Mouse (Mus musculus) layer of hippocampus, postnatal 10 days (tissue): ENCODE measurements around the gene Camk1d. TPM values are rescaled to one million over a fixed set of nuclear protein-coding genes. Genes with fewer than 3 reads are reported as not detected.

ENCODE experiments used
- DNase-seq, 2 experiments: peaks; one replicate each; pipeline ENCODE4 v3.0.0; 2021; ENCODE audit warnings: low spot score in 2 of 2
- long read RNA-seq: library from polyadenylated mRNA; stranded (forward); transcript quantifications from one replicate; pipeline ENCODE4 v2.0.0, GENCODE M21; 2023
- total RNA-seq, 2 experiments: library from RNA; stranded (reverse); gene quantifications; 2 replicates each; pipeline ENCODE4 v1.2.3; 2021

The Camk1d gene
- 100 to 1,000 TPM; 124 to 128 TPM for total RNA-seq
- long read RNA-seq, partial matches to known transcripts, result 0 of 15 reads
- long read RNA-seq, other reads (novel, unspliced or antisense), result 15 of 15 reads

DNA sequence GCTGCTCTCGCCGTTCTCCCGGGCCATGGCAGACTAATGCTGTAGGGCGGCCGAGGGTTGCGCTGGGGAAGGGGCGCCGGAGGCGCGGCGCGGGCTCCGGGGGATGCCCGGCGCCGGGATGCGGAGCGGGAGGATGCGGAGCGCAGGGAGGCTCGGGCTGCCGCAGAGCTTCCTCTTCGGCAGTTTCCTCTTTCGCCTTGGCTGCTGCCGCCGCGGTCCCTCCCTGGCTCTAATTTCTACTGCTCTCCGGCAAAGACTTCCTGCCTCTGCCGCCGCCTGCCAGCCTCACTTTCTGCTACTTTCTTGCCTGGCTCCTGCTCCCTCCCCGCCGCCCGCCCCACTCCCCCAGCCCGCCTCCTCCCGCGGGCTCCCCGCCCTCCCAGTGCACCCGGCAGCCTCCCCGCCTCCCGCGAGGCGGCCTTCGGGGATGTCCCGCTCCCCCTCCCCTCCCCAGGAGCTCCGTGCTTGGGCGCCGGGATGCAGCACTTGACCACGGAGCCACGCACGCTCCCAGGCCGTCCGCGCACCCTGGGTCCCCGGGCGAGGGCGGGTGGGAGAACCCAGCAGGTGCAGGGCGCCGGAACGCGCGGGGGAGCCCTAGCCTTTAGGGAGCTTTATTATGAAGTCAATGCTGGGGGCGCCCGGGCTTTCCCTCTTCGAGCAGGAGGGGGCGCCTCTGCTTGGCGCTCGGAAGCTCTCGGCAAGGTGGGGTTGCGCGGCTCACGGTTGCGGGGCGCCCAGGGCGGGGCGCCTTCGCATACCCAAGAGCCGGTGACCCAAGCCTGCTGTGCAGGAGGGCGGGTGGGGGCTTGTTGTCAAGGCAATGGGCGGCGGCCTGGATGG is at the start of gene Camk1d:
Gene Camk1d, minus strand, starts transcription at position 305 of the 843 bp plus-strand sequence.
- peak; percentile 84 to 90 for DNase-seq

DNA sequence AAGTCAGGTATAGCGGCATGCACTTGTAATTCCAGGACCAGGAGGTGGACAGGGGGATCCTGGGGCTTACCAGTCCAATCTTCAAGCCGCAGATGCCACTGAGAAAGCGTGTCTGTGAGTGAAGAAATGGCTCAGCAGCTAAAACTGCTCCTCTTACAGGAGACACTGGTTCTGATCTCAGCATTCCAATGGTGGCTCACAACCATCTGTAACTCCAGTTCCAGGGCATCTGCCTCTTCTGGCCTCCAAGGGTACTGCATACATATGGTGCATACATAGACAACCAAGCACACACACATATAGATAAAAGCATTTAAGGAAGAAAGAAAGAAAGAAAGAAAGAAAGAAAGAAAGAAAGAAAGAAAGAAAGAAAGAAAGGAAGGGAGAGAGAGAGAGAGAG is 47.7 kb upstream of the Camk1d start:
- no peak for DNase-seq

- DNase-seq, result no peak
These were observed 46.2 kb upstream of the Camk1d start for GRCm38 (mm10) chr2:5760479-5761008.

DNA sequence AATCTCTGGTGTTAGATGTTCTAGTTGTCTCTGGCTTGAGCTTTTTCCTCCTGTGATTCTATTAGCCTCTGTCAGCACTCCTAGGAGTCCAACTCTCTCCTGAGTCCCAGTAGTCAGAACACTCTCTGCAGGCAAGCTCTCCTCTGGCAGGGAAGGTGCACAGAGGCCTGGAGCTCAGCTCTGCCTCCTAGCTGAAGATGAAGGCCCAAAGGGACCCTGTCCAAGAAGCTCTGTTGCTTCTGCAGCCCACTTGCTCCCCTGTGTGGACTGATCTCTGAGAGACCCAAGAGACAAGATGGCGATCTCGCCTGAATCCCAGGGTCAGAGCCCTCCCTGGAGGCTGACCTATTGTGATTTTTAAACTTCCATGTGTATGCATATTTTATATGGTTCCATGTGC is 44.3 kb upstream of the Camk1d start:
- DNase-seq, result no peak

DNA sequence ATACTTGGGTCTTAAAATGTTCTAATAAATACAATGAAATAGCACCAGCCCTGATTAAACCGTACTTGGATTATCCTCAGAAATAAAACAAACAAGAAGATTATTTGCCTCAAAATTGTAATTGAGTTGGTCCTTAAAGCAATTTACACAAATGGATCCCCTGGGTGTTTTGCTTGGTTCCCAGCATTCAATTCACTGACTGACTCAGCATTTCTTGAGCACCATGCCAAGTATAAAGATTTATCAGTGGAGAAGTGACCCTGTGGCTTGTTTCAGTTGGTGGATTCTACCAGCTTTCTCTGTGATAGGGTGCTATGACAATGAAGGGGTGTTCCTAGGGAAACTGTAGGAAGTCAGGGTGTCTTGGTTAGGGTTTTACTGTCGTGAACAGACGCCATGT is 36.6 kb upstream of the Camk1d start:
- DNase-seq, result no peak

DNA sequence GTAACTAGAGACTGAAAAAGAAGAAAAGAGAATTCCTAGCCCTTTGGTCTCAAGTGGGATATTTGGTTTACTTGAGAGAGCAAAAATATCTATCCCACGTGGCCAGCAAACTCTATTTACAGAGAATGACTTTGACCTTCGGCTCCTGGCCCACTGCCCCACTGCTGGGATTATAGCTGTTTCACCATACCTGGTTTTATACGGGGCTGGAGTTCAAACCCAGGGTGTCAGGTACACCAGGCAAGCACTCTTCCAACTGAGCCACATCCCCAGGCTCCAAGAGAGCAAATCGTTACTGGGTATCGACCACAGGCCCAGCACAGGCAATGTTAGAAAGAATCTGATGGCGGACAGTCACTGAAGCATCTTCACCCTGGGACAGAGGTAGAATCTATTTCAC is 34.9 kb upstream of the Camk1d start:
- no peak for DNase-seq

DNA sequence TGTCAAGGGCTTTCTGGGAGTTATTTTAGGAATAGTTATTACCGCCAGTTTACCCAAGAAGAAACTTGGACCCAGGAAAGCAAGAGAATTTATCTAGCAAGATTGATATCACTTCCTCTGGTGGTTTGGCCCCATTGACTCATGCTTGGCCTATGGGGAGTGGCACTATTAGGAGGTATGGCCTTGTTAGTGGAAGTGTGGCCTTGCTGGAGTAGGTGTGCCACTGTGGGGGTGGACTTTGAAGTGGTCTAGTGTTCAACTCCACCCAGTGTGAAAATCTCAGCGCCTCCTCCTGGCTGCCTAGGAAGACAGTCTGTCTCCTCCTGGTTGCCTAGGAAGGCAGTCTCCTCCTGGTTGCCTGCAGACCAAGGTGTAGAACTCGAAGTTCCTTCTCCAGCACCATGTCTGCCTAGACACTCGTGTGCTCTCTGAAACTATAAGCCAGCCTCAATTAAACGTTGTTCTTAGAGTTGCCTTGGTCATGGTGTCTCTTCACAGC is 33.3 kb upstream of the Camk1d start:
- no peak for DNase-seq

DNA sequence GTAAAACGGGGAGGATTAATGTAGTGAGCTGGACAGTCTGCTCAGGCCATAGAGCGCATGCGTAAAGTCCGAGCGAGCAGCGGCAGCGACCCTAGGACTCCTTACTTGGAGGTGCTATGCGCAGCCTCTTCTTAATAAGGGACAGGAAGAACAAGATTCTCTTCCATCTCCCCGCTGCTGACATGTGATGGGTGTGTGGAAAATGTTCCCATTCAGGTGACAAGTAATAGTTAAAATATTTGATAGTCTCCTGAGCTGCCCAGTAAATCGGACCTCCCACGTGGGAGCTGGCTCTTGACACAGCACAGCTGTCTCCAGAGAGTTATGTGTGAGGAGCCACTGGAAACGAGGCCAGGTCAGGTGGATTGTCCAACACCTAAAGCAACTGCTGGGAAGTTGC is 32.2 kb upstream of the Camk1d start:
- DNase-seq, result no peak

DNA sequence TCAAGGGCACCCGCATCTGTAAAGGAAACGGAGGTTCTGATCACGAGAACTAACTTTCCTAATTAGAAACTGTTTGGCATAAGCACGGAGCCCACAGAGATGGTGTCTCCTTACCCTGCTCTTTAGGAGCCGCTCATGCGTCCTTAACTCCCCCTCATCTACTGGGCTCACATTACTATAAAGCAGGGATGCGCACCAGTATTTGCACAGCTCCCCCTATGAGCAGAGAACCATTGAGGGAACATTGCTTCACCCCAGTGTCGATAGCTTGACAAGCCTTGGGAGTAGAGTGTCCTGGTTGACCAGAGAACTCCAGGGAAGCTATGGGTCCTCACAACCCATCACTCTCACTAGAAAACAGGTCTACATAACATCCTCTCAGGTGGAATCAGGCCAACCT is 29.6 kb upstream of the Camk1d start:
- no peak for DNase-seq

GRCm38 (mm10) chr2:5740913-5741312 is 26.6 kb upstream of the Camk1d start:
- DNase-seq, result no peak

GRCm38 (mm10) chr2:5735881-5736280 is 21.6 kb upstream of the Camk1d start:
- DNase-seq, result no peak

DNA sequence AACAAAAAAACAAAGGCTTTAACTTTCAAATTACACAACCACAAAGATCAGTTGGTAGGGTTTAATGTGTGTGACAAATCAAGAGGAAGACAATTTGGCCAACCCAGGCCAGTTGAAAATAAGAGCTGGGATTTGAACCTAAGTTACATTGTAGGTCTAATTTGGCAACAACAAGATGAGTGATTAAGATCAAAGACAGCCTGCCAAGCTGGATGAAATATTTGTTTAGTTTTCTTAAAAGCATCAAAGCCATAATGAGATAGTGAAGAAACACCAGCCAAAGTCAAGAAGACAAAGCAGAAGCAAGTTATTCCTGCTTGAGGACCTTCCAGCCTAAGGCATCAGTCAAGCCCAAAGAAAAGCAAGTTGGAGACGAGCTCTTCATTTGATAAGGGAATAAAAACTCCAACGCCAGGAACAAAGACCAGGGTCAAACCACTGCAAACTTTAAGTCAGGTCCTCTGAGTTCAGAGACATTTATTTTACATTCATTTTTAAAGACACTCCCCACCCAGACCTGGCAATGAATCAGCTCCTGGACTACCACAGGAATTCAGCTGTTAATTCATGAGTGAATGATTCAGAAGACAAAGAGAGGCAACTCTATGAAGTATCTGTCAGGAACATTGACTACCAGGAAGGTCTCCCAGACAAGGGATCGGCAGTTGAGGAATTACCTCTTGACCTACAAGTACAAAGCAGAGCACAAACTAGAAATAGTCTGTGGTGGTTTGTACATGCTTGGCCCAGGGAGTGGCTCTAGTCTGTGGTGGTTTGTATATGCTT is 19.2 kb upstream of the Camk1d start:
- no peak for DNase-seq

GRCm38 (mm10) chr2:5732047-5732446 is 17.7 kb upstream of the Camk1d start:
- DNase-seq, result no peak

GRCm38 (mm10) chr2:5730364-5730792 is 16.1 kb upstream of the Camk1d start:
- DNase-seq, result peak; percentile 43 to 54

GRCm38 (mm10) chr2:5729931-5730330 is 15.6 kb upstream of the Camk1d start:
- no peak for DNase-seq

DNA sequence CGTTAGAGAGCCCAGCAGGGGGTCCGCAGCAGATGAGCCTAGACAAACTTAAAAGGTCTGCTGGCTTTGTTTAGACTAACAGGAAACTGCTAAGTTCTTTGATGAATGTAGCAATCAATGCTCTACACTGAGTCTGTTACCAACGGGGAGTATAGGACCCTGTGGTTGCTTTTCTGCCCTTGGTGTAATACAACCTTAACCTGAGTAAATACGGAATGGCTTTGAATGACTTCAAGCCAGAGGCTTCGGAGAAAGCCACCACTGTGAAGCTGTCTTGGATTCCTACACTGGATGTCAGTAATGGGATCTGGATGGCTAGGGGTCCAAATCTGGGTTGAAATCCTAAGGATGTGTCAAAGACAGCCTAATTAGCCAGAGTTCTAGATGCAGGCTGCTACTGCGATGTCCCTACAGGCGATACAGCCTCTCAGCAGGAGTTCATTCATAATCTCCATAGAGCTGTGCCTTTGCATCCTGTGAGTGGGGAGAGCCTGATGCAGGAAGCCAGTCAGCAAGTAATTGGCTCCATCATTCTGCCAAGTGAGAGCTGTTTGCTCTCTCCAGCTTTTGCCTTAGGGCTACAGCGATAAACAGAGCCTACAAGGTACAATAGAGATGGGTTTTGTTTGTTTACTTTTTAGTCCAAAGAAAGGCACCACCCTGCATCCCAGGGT is 10.8 kb upstream of the Camk1d start:
- DNase-seq, result no peak

DNA sequence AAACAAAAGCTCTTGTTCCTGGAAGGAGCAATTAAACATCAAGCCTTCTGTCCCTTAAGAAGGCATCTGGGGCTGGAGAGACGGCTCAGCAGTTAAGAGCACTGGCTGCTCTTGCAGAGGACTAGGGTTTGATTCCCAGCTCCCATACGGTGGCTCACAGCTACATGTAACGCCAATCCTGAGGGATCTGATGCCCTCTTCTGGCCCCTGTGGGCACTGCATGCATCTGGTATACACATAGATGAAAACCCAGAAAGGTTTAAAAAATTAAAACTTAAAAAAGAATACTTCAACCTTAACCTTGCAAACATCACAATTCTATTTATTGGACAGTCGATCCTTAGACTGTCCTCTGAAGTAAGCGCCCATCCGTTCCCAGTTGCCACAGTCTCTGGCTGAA is 3.4 kb upstream of the Camk1d start:
- DNase-seq, result no peak

- DNase-seq, result no peak
These were observed 1.2 kb upstream of the Camk1d start for GRCm38 (mm10) chr2:5715544-5715943.

DNA sequence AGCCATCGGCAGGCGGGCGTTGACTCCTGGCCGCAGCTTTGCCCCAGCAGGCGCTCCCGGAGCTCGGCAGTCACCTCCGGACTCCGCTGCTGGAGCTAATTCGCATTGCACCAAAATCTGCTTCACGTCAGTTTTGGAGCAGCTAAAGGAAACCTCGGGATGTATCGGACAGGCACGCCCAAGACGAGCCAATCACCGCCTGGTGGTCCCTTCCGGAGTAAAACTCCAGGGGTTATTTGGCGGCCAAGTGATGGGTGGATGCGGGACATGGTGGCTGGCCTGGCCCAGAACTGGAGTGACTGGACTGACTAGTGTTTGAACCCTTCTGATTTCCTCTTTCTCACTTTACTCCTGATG is 717 bp upstream of the Camk1d start:
- DNase-seq, result no peak

GRCm38 (mm10) chr2:5713325-5714210 is 747 bp downstream of the Camk1d start:
- peak in 1 of 2 experiments; percentile 39 for DNase-seq
